ENCODE assay signal across 10 mouse cellular contexts in the genomic region with DNA sequence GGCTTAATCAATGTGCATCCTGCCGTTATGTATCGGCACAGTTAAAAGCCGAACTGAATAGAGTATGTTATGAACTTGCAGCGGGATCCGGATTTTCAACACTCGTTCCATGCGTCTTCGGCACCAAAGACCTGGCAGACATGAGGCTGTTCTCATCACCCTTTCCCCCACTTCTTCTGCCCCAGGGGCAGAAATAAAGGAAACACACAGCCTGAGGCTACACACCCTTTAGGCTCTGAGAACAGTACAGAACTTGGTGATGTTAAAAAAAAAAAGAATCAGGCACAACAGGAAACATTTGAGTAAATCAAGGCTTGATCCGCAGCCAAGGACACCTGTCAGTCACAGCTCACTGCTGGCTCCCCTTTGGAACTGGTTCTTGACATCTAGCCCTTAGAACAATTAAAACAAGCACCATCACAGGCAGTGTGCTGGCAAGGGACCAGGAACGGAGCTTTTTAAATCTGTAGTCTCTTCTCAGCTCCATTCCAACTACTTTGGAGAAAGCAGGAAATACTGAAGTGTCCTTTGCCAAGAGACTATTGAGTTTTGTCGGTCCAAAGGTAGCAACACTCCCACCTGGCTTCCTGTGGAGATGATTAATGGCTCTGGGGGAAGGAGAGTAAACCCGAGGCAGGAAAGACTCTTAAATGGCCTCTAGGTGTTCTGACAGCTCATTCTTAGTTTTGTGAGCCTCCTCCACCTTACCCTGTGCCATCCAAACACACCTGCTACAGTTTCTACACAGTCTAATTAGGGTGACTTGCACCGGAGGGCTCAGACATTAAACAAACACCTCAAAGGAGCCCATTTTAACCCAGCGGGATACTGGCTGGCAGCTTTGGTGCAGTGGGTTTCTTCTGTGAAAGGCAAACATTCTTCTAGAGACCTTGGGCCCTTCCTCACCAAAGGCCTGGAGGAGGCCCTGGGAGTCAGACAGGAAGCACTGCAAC. TPM values are rescaled to one million over a fixed set of nuclear protein-coding genes. Genes with fewer than 3 reads are reported as not detected.
DNase-seq lines count a peak whose midpoint lies in the region; ATAC-seq and TF ChIP-seq lines count a peak whose summit lies in the region.
"Had no signal": no experiment of that assay in that cellular context is flagged by ENCODE, and none has a peak within 500 bp of the region (broad histone marks: within the 10 kb centered on the region; RNA-seq: fewer than 3 reads in every experiment).

No protein-coding gene starts in this region.

- no peaks in the 10 kb centered on the region for H3K9me3 ChIP-seq in hindbrain, embryonic 16.5 days (ENCODE audit: control insufficient read depth, low read length)
- no peaks in the 10 kb centered on the region for H3K9me3 ChIP-seq in lung, embryonic 15.5 days
- no peaks in the 10 kb centered on the region for H3K9me3 ChIP-seq in liver, embryonic 11.5 days (ENCODE audit: control insufficient read depth, low read length)
- H3K9me3 ChIP-seq: midbrain, embryonic 12.5 days had no signal

- H3K27ac ChIP-seq in hindbrain, embryonic 16.5 days (ENCODE audit: low read depth, low read length) = 0 out of 2 replicates have a peak overlapping the region, but pooled peaks have one; percentile 39
- H3K27ac ChIP-seq in lung, embryonic 15.5 days = peak overlapping the region; percentile 83
- H3K27ac ChIP-seq in liver, embryonic 11.5 days (ENCODE audit: low read depth, low read length) = no peak overlapping the region
- H3K27ac ChIP-seq: midbrain, embryonic 12.5 days had no signal

- peaks cover 13% of the 10 kb centered on the region for H3K4me1 ChIP-seq in hindbrain, embryonic 16.5 days (ENCODE audit: control insufficient read depth, insufficient read depth, low read depth, low read length)
- peaks cover 20% of the 10 kb centered on the region for H3K4me1 ChIP-seq in lung, embryonic 15.5 days
- no peaks in the 10 kb centered on the region; the same call in 1 of the 2 replicates for H3K4me1 ChIP-seq in liver, embryonic 11.5 days (replicated peaks; ENCODE audit: control insufficient read depth, insufficient read depth, low read length)

- H3K36me3 ChIP-seq in hindbrain, embryonic 16.5 days (ENCODE audit: control insufficient read depth, insufficient read depth, low read length) = no peaks in the 10 kb centered on the region
- no peaks in the 10 kb centered on the region for H3K36me3 ChIP-seq in lung, embryonic 15.5 days
- peaks cover 3% of the 10 kb centered on the region; the same call in 1 of the 2 replicates for H3K36me3 ChIP-seq in liver, embryonic 11.5 days (ENCODE audit: control insufficient read depth, insufficient read depth, low read length)
- H3K36me3 ChIP-seq: midbrain, embryonic 12.5 days had no signal

- H3K9ac ChIP-seq in hindbrain, embryonic 16.5 days (ENCODE audit: low read depth, low read length) = no peak overlapping the region
- H3K9ac ChIP-seq in lung, embryonic 15.5 days = no peak overlapping the region
- no peak overlapping the region for H3K9ac ChIP-seq in liver, embryonic 11.5 days (ENCODE audit: low read depth, low read length)
- H3K9ac ChIP-seq: midbrain, embryonic 12.5 days had no signal

- no peak overlapping the region for H3K4me3 ChIP-seq in hindbrain, embryonic 16.5 days (ENCODE audit: low read length)
- no peak overlapping the region for H3K4me3 ChIP-seq in lung, embryonic 15.5 days
- H3K4me3 ChIP-seq in liver, embryonic 11.5 days (ENCODE audit: low read depth, low read length) = no peak overlapping the region
- H3K4me3 ChIP-seq: erythroblast, embryonic 14.5 days; midbrain, embryonic 12.5 days had no signal

- no peaks in the 10 kb centered on the region for H3K27me3 ChIP-seq in hindbrain, embryonic 16.5 days (replicated peaks; ENCODE audit: control insufficient read depth, insufficient read depth, low read length)
- no peaks in the 10 kb centered on the region for H3K27me3 ChIP-seq in lung, embryonic 15.5 days
- H3K27me3 ChIP-seq in liver, embryonic 11.5 days (replicated peaks; ENCODE audit: control insufficient read depth, insufficient read depth, low read length) = no peaks in the 10 kb centered on the region
- H3K27me3 ChIP-seq: midbrain, embryonic 12.5 days had no signal

- TF ChIP-seq POLR2A in brain, embryonic 14.5 days (IDR thresholded peaks at IDR 0.05; ENCODE audit: borderline replicate concordance, extremely low read depth, insufficient read depth, insufficient read length, poor library complexity, severe bottlenecking) = no peak

- H3K4me2 ChIP-seq in hindbrain, embryonic 16.5 days (ENCODE audit: low read length) = no peak overlapping the region; the same call in 1 of the 2 replicates
- H3K4me2 ChIP-seq in lung, embryonic 15.5 days = peak overlapping the region; percentile 5; the same call in 1 of the 2 replicates
- no peak overlapping the region for H3K4me2 ChIP-seq in liver, embryonic 11.5 days
- H3K4me2 ChIP-seq: midbrain, embryonic 12.5 days had no signal

- intact Hi-C loops in heart, postnatal 25 days (cut with DNase I) = loop anchor here (5.0 kb wide), 1 partner anchor 50 kb away; a partner anchor contains a TSS

- peak; percentile 60 for ATAC-seq in hindbrain, embryonic 16.5 days
- peak; percentile 75 for ATAC-seq in lung, embryonic 15.5 days (ENCODE audit: borderline replicate concordance, extremely low read depth, low FRiP score, low TSS enrichment)
- no peak for ATAC-seq in liver, embryonic 11.5 days (replicated peaks; ENCODE audit: low FRiP score)

- peak; percentile 72 for DNase-seq in heart, adult 8-10 months (ENCODE audit: low spot score)
- DNase-seq in heart, postnatal 25 days (ENCODE audit: low spot score) = no peak
- peak; percentile 60 for DNase-seq in brain, embryonic 14.5 days (ENCODE audit: low read depth)
- no peak for DNase-seq in thymus, postnatal 36 days
- DNase-seq in embryo, embryonic 10.5 days (ENCODE audit: low spot score) = no peak
- no peak for DNase-seq in liver, embryonic 11.5 days (ENCODE audit: low spot score)

- 56% methylated on average over 14 of the region's 14 CpGs for WGBS in hindbrain, embryonic 16.5 days
- WGBS in lung, embryonic 15.5 days = 47% methylated on average over 14 of the region's 14 CpGs
- 79% methylated on average over 14 of the region's 14 CpGs for WGBS in liver, embryonic 11.5 days

- TF ChIP-seq CTCF in brain, embryonic 14.5 days (IDR thresholded peaks at IDR 0.05; ENCODE audit: borderline replicate concordance, extremely low read depth, insufficient read depth, insufficient read length) = no peak

RNA-seq across cellular contexts. Expression of a gene that starts 50.0 kb away (rescaled TPM):
- 10 to 100 TPM; 24.5 to 29.8 (median 26.1) TPM for total RNA-seq in heart, adult 8-10 months (2022)
- total RNA-seq in heart, postnatal 25 days (2021) = 10 to 100 TPM; 20.1 to 21.2 TPM
- polyA plus RNA-seq in brain, embryonic 14.5 days (2012; rRNA removed) = 26.4 and 40.2 TPM in 2 replicates
- polyA plus RNA-seq in hindbrain, embryonic 16.5 days (2015; fragmentation: Nextera tagmentation; extraction: Ambion mirVana) = 50.8 and 55.2 TPM in 2 replicates
- polyA plus RNA-seq in lung, embryonic 15.5 days (2015; fragmentation: Nextera tagmentation; extraction: Ambion mirVana) = 46.9 and 53.6 TPM in 2 replicates
- polyA plus RNA-seq in liver, embryonic 11.5 days (2014; fragmentation: Nextera tagmentation; extraction: Ambion mirVana) = 60.5 and 73.8 TPM in 2 replicates

Comparison
In these comparisons a context has a peak if more than half of its experiments do, and no peak if none do; other contexts are left out.
1. DNase-seq: peak in heart, adult 8-10 months (single experiment) and brain, embryonic 14.5 days (single experiment); none in heart, postnatal 25 days (single experiment), thymus, postnatal 36 days (0 of 2), embryo, embryonic 10.5 days (single experiment) and liver, embryonic 11.5 days (single experiment).